Mouse (Mus musculus) kidney, adult 18-20 months (tissue): Measurements from ENCODE around the gene Prkch.

Source experiments
- DNase-seq: peaks from one replicate; pipeline ENCODE4 v3.0.0; 2021

Prkch gene

GRCm38 (mm10) chr12:73764649-73765525 lies 180.3 kb downstream of the Prkch start:
- DNase-seq: no peak

GRCm38 (mm10) chr12:73766152-73766551 lies 181.6 kb downstream of the Prkch start:
- DNase-seq: no peak

- no peak for DNase-seq
Observed at GRCm38 (mm10) chr12:73768788-73769187, 184.2 kb downstream of the Prkch start.

- no peak for DNase-seq
Observed at GRCm38 (mm10) chr12:73769536-73769935, 184.9 kb downstream of the Prkch start.

GRCm38 (mm10) chr12:73770771-73771170 lies 186.2 kb downstream of the Prkch start:
- no peak for DNase-seq

- DNase-seq: no peak
Observed at GRCm38 (mm10) chr12:73774793-73775385, 190.3 kb downstream of the Prkch start.

GRCm38 (mm10) chr12:73776401-73776945 lies 191.9 kb downstream of the Prkch start:
- DNase-seq: no peak

GRCm38 (mm10) chr12:73777673-73778072 lies 193.1 kb downstream of the Prkch start:
- DNase-seq: no peak

- no peak for DNase-seq
Observed at GRCm38 (mm10) chr12:73779332-73780231, 195.0 kb downstream of the Prkch start.

- DNase-seq: no peak
Observed at GRCm38 (mm10) chr12:73781425-73782032, 196.9 kb downstream of the Prkch start.

GRCm38 (mm10) chr12:73786909-73787308 lies 202.3 kb downstream of the Prkch start:
- DNase-seq: peak; percentile 87

GRCm38 (mm10) chr12:73788850-73789249 lies 204.3 kb downstream of the Prkch start:
- no peak for DNase-seq

GRCm38 (mm10) chr12:73790571-73791108 lies 206.0 kb downstream of the Prkch start:
- peak; percentile 38 for DNase-seq

GRCm38 (mm10) chr12:73793216-73793615 lies 208.6 kb downstream of the Prkch start:
- peak; percentile 68 for DNase-seq

- DNase-seq: no peak
Observed at GRCm38 (mm10) chr12:73793744-73794143, 209.1 kb downstream of the Prkch start.

- peak; percentile 89 for DNase-seq
Observed at GRCm38 (mm10) chr12:73794151-73794883, 209.7 kb downstream of the Prkch start.

- no peak for DNase-seq
Observed at GRCm38 (mm10) chr12:73799671-73800070, 215.1 kb downstream of the Prkch start.

- peak; percentile 61 for DNase-seq
Observed at GRCm38 (mm10) chr12:73800886-73801285, 216.3 kb downstream of the Prkch start.

- DNase-seq: no peak
Observed at GRCm38 (mm10) chr12:73801845-73802244, 217.2 kb downstream of the Prkch start.

- no peak for DNase-seq
Observed at GRCm38 (mm10) chr12:73802379-73803057, 217.9 kb downstream of the Prkch start.

GRCm38 (mm10) chr12:73803946-73804345 lies 219.3 kb downstream of the Prkch start:
- no peak for DNase-seq
